Mouse (Mus musculus): ENCODE measurements around the gene Ubr4.

DNA sequence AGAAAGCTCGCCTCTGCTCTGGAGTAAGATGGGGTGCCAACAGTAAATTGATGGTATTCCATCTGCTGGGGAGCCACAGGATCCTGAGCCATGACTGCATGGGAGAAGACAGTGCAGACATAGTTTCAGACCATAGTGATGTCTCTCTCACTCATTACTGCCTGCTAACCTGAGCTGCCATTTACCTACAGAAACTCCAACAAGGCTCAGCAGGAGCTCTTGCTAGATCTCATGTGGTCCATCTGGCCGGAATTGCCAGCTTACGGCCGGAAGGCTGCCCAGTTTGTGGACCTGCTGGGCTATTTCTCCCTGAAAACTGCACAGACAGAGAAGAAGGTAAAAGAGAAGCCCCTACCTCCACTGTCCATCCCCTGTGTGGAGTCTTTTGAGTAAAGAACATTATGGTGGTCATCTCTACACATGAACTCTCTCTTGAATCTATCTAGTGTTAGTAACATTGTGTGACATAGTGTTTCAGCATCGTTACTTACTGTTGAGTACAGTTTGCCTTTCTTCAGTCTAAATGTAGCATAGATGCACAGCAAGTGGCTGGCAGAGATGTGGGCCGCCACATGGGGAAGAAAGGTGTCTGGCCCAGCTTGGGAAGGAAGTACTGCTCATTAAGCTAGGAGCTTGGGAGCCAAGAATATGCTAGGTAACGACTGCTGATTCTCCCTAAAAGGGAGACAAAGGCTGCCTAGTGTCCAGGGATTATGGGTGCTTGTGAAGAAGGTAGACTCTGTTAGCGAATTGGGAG lies 100.7 kb downstream of the Ubr4 start:
- TF ChIP-seq POLR2AphosphoS2 (IDR thresholded peaks at IDR 0.05; ENCODE audit: insufficient read length, low read depth) (no peak), POLR2A (IDR thresholded peaks at IDR 0.05; ENCODE audit: insufficient read length, low read depth) (no peak), TCF3 (IDR thresholded peaks at IDR 0.05; ENCODE audit: insufficient read length, low read depth) (no peak), MYOG (IDR thresholded peaks at IDR 0.05; ENCODE audit: control insufficient read depth in 1 of 3, insufficient read depth in 1 of 3, insufficient read length in 2 of 3, low read depth in 2 of 3) (no peak), SRF (IDR thresholded peaks at IDR 0.05; ENCODE audit: control insufficient read depth, insufficient read length, low read depth) (no peak), USF1 (IDR thresholded peaks at IDR 0.05; ENCODE audit: low read depth) (no peak), CEBPB (IDR thresholded peaks at IDR 0.05; ENCODE audit: insufficient read depth, poor library complexity, severe bottlenecking) (no peak), MYOD1 (IDR thresholded peaks at IDR 0.05; ENCODE audit: control insufficient read depth in 1 of 3, insufficient read length in 2 of 3, low read depth in 2 of 3) (no peak), TCF12 (IDR thresholded peaks at IDR 0.05; ENCODE audit: insufficient read depth, poor library complexity, severe bottlenecking) (no peak), REST (IDR thresholded peaks at IDR 0.05; ENCODE audit: insufficient read depth, insufficient read length) (no peak), E2F4 (IDR thresholded peaks at IDR 0.05; ENCODE audit: insufficient read depth) (no peak), MAX (IDR thresholded peaks at IDR 0.05; ENCODE audit: low read depth) (no peak)
